Comparison of ENCODE assay signal across 8 mouse cellular contexts in the genomic region with DNA sequence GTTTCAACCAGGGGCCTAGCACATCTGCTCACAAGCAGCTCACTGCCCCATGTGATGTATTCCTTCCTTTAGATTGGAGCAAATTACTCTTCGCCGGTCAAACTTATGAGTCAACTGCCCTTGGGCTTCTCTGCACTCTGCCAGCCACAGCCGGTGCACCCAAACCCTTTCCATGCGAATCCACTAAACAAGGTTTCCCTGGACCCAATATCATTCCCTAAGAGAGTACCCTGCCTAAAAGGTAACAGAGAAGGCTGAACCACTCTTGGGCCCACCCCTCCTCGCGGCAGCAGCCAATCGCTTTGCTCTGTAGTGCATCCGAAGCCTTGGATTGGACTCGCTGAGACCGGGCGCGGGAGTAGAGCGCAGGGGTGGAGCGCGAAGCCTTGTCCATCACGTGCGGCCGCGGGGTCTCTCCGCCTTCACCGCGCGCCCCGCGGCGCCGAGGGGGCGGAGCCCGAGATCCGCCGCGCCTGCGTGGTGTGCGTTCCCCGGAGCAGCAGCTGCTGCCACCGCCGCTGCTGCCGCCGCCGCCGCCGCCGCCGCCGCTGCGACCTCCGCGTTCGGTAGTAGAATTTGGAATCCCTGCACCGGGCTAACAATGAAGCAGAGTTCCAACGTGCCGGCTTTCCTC. TPM values are rescaled to one million over a fixed set of nuclear protein-coding genes. Genes with fewer than 3 reads are reported as not detected.
DNase-seq lines count a peak whose midpoint lies in the region; ATAC-seq and TF ChIP-seq lines count a peak whose summit lies in the region.

A gene (plus strand): TSS at position 478 of the 634 bp plus-strand sequence.

- DNase-seq in ZHBTc4 (ENCODE audit: low read depth, low spot score): peak; percentile 98
- DNase-seq in gastrocnemius, adult 2 months: peak; percentile 98
- DNase-seq in hindbrain, postnatal 0 days (ENCODE audit: low spot score): peak; percentile 99
- DNase-seq in left cerebral cortex, adult 2 months (ENCODE audit: extremely low spot score in 1 of 2, low spot score in 2 of 2): peak; percentile 95 to 98
- DNase-seq in right cerebral cortex, adult 2 months (ENCODE audit: low spot score in 2 of 2): peak; percentile 96
- peak; percentile 95 for DNase-seq in urinary bladder, postnatal 14 days (ENCODE audit: low spot score)

- no peaks in the 10 kb centered on the region for H3K9me3 ChIP-seq in hindbrain, postnatal 0 days (ENCODE audit: low read length)

- intact Hi-C loops in gastrocnemius, adult 2 months (cut with DNase I): loop anchor here (1.0 kb wide), 1 partner anchor 46 kb away; a partner anchor contains a TSS
- intact Hi-C loops in left cerebral cortex, adult 2 months (cut with DNase I): loop anchor here (1.0 kb wide), 1 partner anchor 45 kb away; no protein-coding TSS in a partner anchor

- H3K27ac ChIP-seq in gastrocnemius, adult 2 months: peak within 1 kb of the TSS; percentile 96
- H3K27ac ChIP-seq in hindbrain, postnatal 0 days: peak within 1 kb of the TSS; percentile 96
- H3K27ac ChIP-seq in left cerebral cortex, adult 2 months: peak within 1 kb of the TSS; percentile 94

- 2% methylated on average over 49 of the region's 52 CpGs for WGBS in hindbrain, postnatal 0 days

- peaks cover 7% of the 10 kb centered on the region for H3K4me1 ChIP-seq in hindbrain, postnatal 0 days (ENCODE audit: insufficient read depth, low read length)

- peak; percentile 98 for ATAC-seq in common myeloid progenitor, adult 5-6 weeks (replicated peaks; ENCODE audit: low read depth, poor library complexity, severe bottlenecking)
- peak; percentile 100 for ATAC-seq in hindbrain, postnatal 0 days
- peak; percentile 97 for ATAC-seq in megakaryocyte, adult 5-6 weeks (ENCODE audit: poor library complexity, severe bottlenecking)

- peak within 1 kb of the TSS; percentile 94 for H3K9ac ChIP-seq in hindbrain, postnatal 0 days (replicated peaks; ENCODE audit: low read length)

- no peaks in the 10 kb centered on the region for H3K27me3 ChIP-seq in hindbrain, postnatal 0 days (ENCODE audit: insufficient read depth, low read length)

- H3K4me2 ChIP-seq in hindbrain, postnatal 0 days (ENCODE audit: low read depth, low read length): peak within 1 kb of the TSS; percentile 64

- H3K4me3 ChIP-seq in gastrocnemius, adult 2 months: peak within 1 kb of the TSS; percentile 97
- peak within 1 kb of the TSS; percentile 95 for H3K4me3 ChIP-seq in hindbrain, postnatal 0 days (ENCODE audit: low read length)
- peak within 1 kb of the TSS; percentile 94 for H3K4me3 ChIP-seq in left cerebral cortex, adult 2 months

- TF ChIP-seq CTCF in gastrocnemius, adult 2 months (IDR thresholded peaks at IDR 0.05): no peak
- TF ChIP-seq CTCF in hindbrain, postnatal 0 days (IDR thresholded peaks at IDR 0.05; ENCODE audit: low read depth): no peak
- TF ChIP-seq CTCF in left cerebral cortex, adult 2 months (IDR thresholded peaks at IDR 0.05): no peak; the same call in 1 of the 2 replicates

- H3K36me3 ChIP-seq in hindbrain, postnatal 0 days (ENCODE audit: insufficient read depth, low read length): no peaks in the 10 kb centered on the region

RNA-seq across cellular contexts. Expression of the gene that starts here (rescaled TPM):
- 19.1 and 20.7 TPM in 2 replicates for total RNA-seq in common myeloid progenitor, adult 5-6 weeks (2017)
- total RNA-seq in gastrocnemius, adult 2 months (2021): 10 to 100 TPM; 22.6 to 22.8 TPM
- total RNA-seq in hindbrain, postnatal 0 days (2014; rRNA removed): 35.0 and 37.8 TPM in 2 replicates
- 47.8 and 49.4 TPM in 2 replicates for polyA plus RNA-seq in hindbrain, postnatal 0 days (2015; fragmentation: Nextera tagmentation; extraction: Ambion mirVana)
- 10 to 100 TPM; 29.2 to 30.2 TPM for total RNA-seq in left cerebral cortex, adult 2 months (2021)
- 23.1 and 25.7 TPM in 2 replicates for total RNA-seq in megakaryocyte, adult 5-6 weeks (2015)
- 36.6 and 41.8 TPM in 2 replicates for total RNA-seq in megakaryocyte, adult 5-6 weeks (2017)

Comparison
In these comparisons a context has a peak if more than half of its experiments do, and no peak if none do; other contexts are left out.
1. Peak in every context shown above with its lines: DNase-seq, ATAC-seq, H3K4me3 ChIP-seq and H3K27ac ChIP-seq.